12 mouse cellular contexts compared by ENCODE assay signal in genomic region chr1:121463806-121464205, GRCm38 (mm10). TPM values are rescaled to one million over a fixed set of nuclear protein-coding genes. Genes with fewer than 3 reads are reported as not detected.
DNase-seq lines count a peak whose midpoint lies in the region; ATAC-seq and TF ChIP-seq lines count a peak whose summit lies in the region.
"Had no signal": no experiment of that assay in that cellular context is flagged by ENCODE, and none has a peak within 500 bp of the region (broad histone marks: within the 10 kb centered on the region; RNA-seq: fewer than 3 reads in every experiment).

No protein-coding gene starts in this region.

- H3K9ac ChIP-seq in liver, postnatal 0 days (replicated peaks), result no peak overlapping the region
- H3K9ac ChIP-seq in liver, embryonic 11.5 days (ENCODE audit: low read depth, low read length), result no peak overlapping the region
- H3K9ac ChIP-seq: embryonic facial prominence, embryonic 12.5 days; hindbrain, embryonic 15.5 days had no signal

- DNase-seq in liver, postnatal 0 days, result no peak
- DNase-seq in liver, embryonic 11.5 days (ENCODE audit: low spot score), result no peak
- DNase-seq in kidney, adult 9 months, result peak; percentile 91
- DNase-seq in limb, embryonic 10.5 days (ENCODE audit: low spot score), result no peak
- DNase-seq in right cerebral cortex, adult 18-20 months, result no peak
- no peak for DNase-seq in right cerebral cortex, postnatal 10 days (ENCODE audit: low spot score in 2 of 2)
- DNase-seq in frontal cortex, postnatal 14 days (ENCODE audit: low spot score in 2 of 2), result no peak
- DNase-seq: cerebellum, adult 9-11 months had no signal

- no peak overlapping the region for H3K4me3 ChIP-seq in liver, postnatal 0 days (ENCODE audit: low read depth, low read length)
- H3K4me3 ChIP-seq in liver, embryonic 11.5 days (ENCODE audit: low read depth, low read length), result no peak overlapping the region
- H3K4me3 ChIP-seq in limb, embryonic 10.5 days, result no peak overlapping the region
- H3K4me3 ChIP-seq: embryonic facial prominence, embryonic 12.5 days; hindbrain, embryonic 15.5 days had no signal

- TF ChIP-seq EP300 in liver, postnatal 0 days (IDR thresholded peaks at IDR 0.05; ENCODE audit: low read depth), result no peak

- no peak for ATAC-seq in liver, postnatal 0 days
- ATAC-seq in liver, embryonic 11.5 days (replicated peaks; ENCODE audit: low FRiP score), result no peak
- no peak for ATAC-seq in megakaryocyte-erythroid progenitor cell, adult 5-6 weeks (replicated peaks; ENCODE audit: low FRiP score, low TSS enrichment, poor library complexity, severe bottlenecking)
- ATAC-seq: midbrain, embryonic 16.5 days had no signal

- no peak for TF ChIP-seq CTCF in liver, postnatal 0 days (IDR thresholded peaks at IDR 0.05; ENCODE audit: low read depth)

- H3K36me3 ChIP-seq in liver, postnatal 0 days (replicated peaks; ENCODE audit: insufficient read depth, low read length), result peaks cover 29% of the 10 kb centered on the region
- peaks cover 6% of the 10 kb centered on the region; the same call in 1 of the 2 replicates for H3K36me3 ChIP-seq in liver, embryonic 11.5 days (ENCODE audit: control insufficient read depth, insufficient read depth, low read length)
- H3K36me3 ChIP-seq in limb, embryonic 10.5 days, result peaks cover 27% of the 10 kb centered on the region

- no peak overlapping the region for H3K4me2 ChIP-seq in liver, postnatal 0 days (ENCODE audit: low read depth, low read length)
- H3K4me2 ChIP-seq in liver, embryonic 11.5 days, result no peak overlapping the region
- H3K4me2 ChIP-seq: embryonic facial prominence, embryonic 12.5 days; hindbrain, embryonic 15.5 days had no signal

- WGBS in liver, postnatal 0 days (ENCODE audit: insufficient replicate concordance), result 79% methylated on average over 7 of the region's 7 CpGs
- WGBS in liver, embryonic 11.5 days, result 80% methylated on average over 7 of the region's 7 CpGs
- WGBS in limb, embryonic 10.5 days, result 66% methylated on average over 7 of the region's 7 CpGs

- H3K27me3 ChIP-seq in liver, postnatal 0 days (ENCODE audit: insufficient read depth, low read length), result no peaks in the 10 kb centered on the region
- no peaks in the 10 kb centered on the region for H3K27me3 ChIP-seq in liver, embryonic 11.5 days (replicated peaks; ENCODE audit: control insufficient read depth, insufficient read depth, low read length)
- H3K27me3 ChIP-seq in limb, embryonic 10.5 days (ENCODE audit: low read depth, poor library complexity, severe bottlenecking), result no peaks in the 10 kb centered on the region
- H3K27me3 ChIP-seq: embryonic facial prominence, embryonic 12.5 days; hindbrain, embryonic 15.5 days had no signal

- 0 out of 2 replicates have a peak overlapping the region, but pooled peaks have one; percentile 34 for H3K27ac ChIP-seq in liver, postnatal 0 days (ENCODE audit: low read depth)
- H3K27ac ChIP-seq in liver, embryonic 11.5 days (ENCODE audit: low read depth, low read length), result no peak overlapping the region
- peak overlapping the region; percentile 27; the same call in 1 of the 2 replicates for H3K27ac ChIP-seq in limb, embryonic 10.5 days
- H3K27ac ChIP-seq: embryonic facial prominence, embryonic 12.5 days; hindbrain, embryonic 15.5 days had no signal

- H3K4me1 ChIP-seq in liver, postnatal 0 days (ENCODE audit: insufficient read depth), result peaks cover 2% of the 10 kb centered on the region; the same call in 1 of the 2 replicates
- H3K4me1 ChIP-seq in liver, embryonic 11.5 days (replicated peaks; ENCODE audit: control insufficient read depth, insufficient read depth, low read length), result no peaks in the 10 kb centered on the region
- H3K4me1 ChIP-seq in limb, embryonic 10.5 days, result peaks cover 14% of the 10 kb centered on the region
- H3K4me1 ChIP-seq: embryonic facial prominence, embryonic 12.5 days; hindbrain, embryonic 15.5 days had no signal

- no peaks in the 10 kb centered on the region for H3K9me3 ChIP-seq in liver, postnatal 0 days (ENCODE audit: low read length)
- H3K9me3 ChIP-seq in liver, embryonic 11.5 days (ENCODE audit: control insufficient read depth, low read length), result no peaks in the 10 kb centered on the region
- no peaks in the 10 kb centered on the region for H3K9me3 ChIP-seq in limb, embryonic 10.5 days (replicated peaks)
- H3K9me3 ChIP-seq: embryonic facial prominence, embryonic 12.5 days; hindbrain, embryonic 15.5 days had no signal

RNA-seq across cellular contexts. Expression of gene Ccdc93, which starts 33.0 kb away (rescaled TPM):
- polyA plus RNA-seq in liver, postnatal 0 days (2015; fragmentation: Nextera tagmentation; extraction: Ambion mirVana), result 2.9 and 3.1 TPM in 2 replicates
- polyA plus RNA-seq in liver, embryonic 11.5 days (2014; fragmentation: Nextera tagmentation; extraction: Ambion mirVana), result 9.2 and 10.1 TPM in 2 replicates
- 11.4 and 12.1 TPM in 2 replicates for polyA plus RNA-seq in limb, embryonic 10.5 days (2016; fragmentation: Nextera tagmentation; extraction: Ambion mirVana)
- total RNA-seq in megakaryocyte-erythroid progenitor cell, adult 5-6 weeks (2014; fragmentation: Nextera tagmentation), result 7.9 and 14.3 TPM in 2 replicates
- total RNA-seq in megakaryocyte-erythroid progenitor cell, adult 5-6 weeks (2017), result 14.1 and 16.3 TPM in 2 replicates
